Mouse (Mus musculus) gastrocnemius, adult 8-10 months (tissue): ENCODE measurements around the gene Cox15. TPM values are rescaled to one million over a fixed set of nuclear protein-coding genes. Genes with fewer than 3 reads are reported as not detected.

Experiments used
- DNase-seq, 2 experiments: peaks; one replicate each; pipeline ENCODE4 v3.0.0; 2022; ENCODE audit warnings: low spot score in 2 of 2
- total RNA-seq, 4 experiments: library from RNA; stranded (reverse); gene quantifications; 2 replicates each; pipeline ENCODE4 v1.2.4; 2022

The Cox15 gene
- total RNA-seq, 4 experiments from 2014 or later, result 11.2 to 15.1 (median 13.3) TPM

DNA sequence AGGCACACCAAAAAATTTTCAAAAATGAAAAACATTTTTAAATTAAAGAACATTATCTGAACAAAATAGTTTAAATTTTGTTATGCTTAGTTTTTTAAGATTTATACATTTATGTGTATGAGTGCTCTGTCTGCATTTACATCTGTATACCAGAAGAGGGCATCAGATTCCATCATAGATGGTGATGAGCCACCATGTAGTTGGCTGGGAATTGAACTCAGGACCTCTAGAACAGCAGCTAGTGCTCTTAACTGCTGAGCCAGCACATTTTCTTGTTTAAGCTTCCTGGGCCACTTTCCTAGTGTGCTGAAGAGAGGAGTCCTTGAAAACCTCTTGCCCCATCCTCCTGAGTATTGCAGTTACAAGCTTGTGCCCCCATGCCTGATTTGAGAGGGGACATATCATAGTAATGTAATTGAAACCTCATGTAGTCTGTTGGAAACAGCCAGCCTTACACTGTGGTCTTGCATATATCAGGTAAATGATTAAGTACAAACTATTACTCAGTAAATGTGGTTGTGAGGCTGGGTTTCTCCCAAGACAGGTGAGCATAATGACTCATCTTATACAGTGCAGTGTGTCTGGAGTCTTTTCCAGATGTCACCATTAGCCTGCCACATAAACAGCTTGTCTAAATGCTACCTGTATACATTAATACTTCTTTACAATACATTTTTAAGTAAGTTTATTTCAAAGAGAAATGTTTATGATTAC, 8.9 kb upstream of the Cox15 start:
- no peak for DNase-seq

DNA sequence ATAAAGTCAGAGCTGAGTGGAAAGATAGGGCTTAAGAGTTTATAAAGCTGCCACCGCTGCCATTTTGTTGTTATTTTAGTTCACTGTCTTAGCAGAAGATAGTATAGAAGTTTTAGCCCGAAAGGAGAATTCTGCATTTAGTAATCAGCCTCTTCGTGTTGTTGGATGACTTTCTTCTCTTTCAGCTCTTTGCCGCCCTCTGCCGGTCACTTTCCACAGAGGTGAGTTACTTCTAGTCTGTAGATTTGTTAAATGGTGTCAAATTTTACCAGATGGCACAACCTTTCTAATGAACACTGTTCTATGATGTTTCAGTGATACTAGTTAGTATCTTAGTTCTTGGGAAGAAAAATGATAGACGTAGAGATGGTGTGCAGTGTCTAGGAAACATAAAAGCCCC, 7.7 kb upstream of the Cox15 start:
- peak; percentile 41 to 54 for DNase-seq

DNA sequence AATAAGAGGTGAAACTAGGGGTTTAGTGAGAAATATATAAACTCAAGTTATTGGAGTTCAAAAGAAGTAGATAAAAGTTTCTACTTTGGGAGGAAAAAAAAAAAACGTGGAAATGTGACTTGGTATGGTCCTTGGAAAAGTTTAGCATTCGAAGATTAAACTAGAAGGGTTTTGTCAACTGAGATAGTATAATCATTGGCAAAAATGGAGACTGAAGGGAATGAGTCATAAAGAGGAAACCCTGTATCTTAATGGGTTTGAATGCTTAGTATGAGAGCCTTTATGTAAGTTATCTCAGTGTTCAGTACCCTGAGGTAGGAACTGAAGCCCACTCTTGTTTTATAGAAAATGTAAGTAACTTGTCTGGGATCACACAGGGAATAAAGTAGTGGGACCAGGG, 2.1 kb upstream of the Cox15 start:
- no peak for DNase-seq

DNA sequence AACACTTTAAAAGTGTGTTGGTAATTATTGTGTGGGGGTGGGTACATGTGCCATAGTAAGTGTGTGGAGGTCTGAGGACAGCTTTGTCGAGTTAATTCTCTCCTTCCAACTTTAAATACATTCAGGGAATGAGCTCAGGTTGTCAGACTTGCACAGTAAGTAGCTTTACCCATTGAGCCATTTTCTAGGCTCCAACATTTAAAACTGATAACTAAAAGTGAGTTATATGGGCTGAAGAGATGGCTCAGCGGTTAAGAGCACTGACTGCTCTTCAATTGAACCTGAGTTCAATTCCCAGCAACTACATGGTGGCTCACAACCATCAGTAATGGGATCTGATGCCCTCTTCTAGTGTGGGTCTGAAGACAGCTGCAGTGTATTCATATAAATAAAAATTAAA, 1.4 kb upstream of the Cox15 start:
- DNase-seq, result no peak

DNA sequence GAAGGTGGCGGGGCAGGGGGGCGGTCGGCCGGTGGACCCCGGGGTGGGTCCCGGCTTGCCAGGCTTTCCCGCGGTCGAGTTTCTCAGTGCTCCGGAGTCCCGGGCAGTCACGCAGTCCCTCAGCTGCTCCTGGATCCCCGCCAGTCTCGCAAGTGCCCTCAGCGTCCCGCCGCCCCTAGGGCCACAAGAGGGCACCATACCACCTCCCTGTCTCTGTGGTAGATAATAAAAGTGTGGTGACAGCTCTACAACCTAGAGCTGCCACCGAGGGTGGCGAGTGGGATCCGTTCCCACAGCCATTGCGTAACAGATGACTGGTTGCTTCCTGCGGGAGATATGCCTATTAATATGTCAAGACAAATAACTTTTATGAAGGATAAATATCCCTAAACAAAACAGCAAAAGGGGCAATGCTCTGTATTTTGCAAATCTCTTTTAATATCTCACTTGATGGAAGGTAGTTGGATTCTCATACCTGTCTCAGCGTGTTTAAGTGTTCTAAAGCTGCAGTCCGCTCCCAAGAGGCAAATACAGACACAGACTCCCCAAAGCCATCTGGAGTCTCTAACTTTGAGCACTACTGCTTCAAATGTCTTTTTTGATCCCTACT, 531 bp upstream of the Cox15 start:
- DNase-seq, result peak; percentile 87 to 92

- no peak for DNase-seq
Measured at GRCm38 (mm10) chr19:43750008-43750407, 2.8 kb downstream of the Cox15 start.

DNA sequence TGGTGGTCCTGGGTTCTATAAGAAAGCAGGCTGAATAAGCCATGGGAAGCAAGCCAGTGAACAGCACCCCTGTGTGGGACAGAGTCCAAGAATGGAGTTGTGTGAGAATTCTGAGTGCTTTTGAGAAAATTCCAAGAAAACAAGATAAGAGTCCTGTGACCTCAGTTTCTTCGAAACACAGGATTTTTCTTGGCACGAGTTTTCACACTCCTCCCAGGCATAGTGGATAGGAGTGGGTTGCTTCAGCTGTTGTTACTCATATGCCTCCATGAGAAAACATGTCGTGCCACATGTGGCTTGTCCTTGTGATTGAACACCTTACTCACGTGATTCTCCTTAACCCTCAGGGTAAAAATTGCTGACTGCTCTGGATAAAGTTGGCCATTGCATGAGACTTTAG, 4.9 kb downstream of the Cox15 start:
- no peak for DNase-seq

- no peak for DNase-seq
Measured at GRCm38 (mm10) chr19:43745740-43746139, 7.1 kb downstream of the Cox15 start.

- DNase-seq, result no peak
Measured at GRCm38 (mm10) chr19:43743401-43743800, 9.4 kb downstream of the Cox15 start.

GRCm38 (mm10) chr19:43738409-43738808, 14.4 kb downstream of the Cox15 start:
- no peak for DNase-seq

DNA sequence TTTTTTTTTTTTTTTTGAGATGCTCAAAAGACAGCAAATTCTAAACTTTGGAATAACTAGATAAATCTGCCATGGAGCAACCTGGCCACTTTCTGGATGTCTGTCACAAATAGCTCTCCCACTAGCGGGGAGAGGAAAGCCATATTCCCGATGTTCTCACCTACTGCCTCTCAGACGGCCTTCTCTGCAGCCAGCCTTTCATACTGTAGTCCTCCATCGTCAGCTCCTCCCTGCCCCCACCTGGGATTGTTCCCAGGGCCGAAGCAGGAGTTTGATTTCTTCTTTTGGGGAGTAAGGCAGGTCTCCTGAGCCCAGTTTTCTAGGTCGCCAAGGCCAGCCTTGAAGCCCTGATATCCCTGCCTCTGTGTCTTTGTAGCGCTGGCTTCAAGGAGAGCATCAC, 21.6 kb downstream of the Cox15 start:
- no peak for DNase-seq

- DNase-seq, result no peak
Measured at GRCm38 (mm10) chr19:43730037-43730428, 22.8 kb downstream of the Cox15 start.

DNA sequence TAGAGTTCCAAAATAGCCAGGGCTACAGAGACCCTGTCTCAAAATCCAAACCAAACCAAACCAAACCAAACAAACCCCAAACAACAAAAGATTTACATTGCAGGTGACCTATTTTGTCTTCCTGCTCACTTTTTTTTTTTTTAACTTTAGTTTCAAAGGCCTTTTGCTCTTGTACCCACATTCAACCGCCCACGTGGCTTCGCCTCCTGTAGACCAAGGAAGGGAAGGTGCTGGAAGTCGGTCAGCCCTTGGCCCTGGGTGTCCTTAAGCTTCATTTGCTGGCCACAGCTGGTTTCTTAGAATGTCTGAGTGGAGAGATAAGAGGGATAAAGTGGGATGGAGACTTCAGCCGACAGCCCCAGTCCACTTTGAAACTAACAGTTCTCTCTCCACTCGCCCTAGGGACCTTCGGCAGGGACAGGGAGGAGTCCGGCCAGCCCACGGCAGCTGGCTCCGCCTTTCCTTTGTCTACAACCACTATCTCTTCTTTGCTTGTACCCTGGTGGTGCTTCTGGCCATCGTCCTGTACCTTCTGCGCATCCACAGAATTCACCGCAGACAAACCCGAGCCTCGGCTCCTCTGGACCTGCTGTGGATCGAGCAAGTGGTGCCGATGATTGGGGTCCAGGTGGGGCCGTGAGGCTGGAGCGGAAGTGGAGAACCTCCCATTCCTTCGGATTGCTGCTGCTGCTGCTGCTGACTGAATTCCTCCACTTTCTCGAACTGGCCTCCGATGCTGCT, 23.3 kb downstream of the Cox15 start:
- DNase-seq, result no peak

- DNase-seq, result no peak
Measured at GRCm38 (mm10) chr19:43726510-43727146, 26.2 kb downstream of the Cox15 start.

- DNase-seq, result no peak
Measured at GRCm38 (mm10) chr19:43724821-43725220, 28.0 kb downstream of the Cox15 start.

GRCm38 (mm10) chr19:43724194-43724593, 28.6 kb downstream of the Cox15 start:
- no peak for DNase-seq

GRCm38 (mm10) chr19:43723501-43723900, 29.3 kb downstream of the Cox15 start:
- DNase-seq, result no peak

DNA sequence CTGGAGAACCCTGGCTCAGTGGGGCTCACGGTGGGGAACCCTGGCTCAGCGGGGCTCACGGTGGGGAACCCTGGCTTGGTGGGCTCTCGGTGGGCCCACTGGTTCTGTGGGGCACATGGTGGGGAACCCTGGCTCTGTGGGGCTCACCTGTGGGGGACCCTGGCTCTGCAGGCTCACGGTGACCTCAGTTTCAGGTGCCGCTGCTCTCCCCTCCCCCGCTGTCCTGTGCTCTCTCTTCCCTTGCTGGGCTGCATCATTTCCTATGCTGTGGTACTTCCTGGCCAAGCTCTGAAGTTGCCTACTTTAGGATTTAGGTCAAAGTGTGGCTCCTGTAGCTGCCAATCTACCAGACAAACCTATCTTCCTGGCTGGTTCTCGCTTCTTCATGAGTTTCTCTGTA, 29.9 kb downstream of the Cox15 start:
- DNase-seq, result no peak

GRCm38 (mm10) chr19:43720061-43720460, 32.7 kb downstream of the Cox15 start:
- DNase-seq, result no peak

GRCm38 (mm10) chr19:43711971-43712370, 40.8 kb downstream of the Cox15 start:
- DNase-seq, result no peak

DNA sequence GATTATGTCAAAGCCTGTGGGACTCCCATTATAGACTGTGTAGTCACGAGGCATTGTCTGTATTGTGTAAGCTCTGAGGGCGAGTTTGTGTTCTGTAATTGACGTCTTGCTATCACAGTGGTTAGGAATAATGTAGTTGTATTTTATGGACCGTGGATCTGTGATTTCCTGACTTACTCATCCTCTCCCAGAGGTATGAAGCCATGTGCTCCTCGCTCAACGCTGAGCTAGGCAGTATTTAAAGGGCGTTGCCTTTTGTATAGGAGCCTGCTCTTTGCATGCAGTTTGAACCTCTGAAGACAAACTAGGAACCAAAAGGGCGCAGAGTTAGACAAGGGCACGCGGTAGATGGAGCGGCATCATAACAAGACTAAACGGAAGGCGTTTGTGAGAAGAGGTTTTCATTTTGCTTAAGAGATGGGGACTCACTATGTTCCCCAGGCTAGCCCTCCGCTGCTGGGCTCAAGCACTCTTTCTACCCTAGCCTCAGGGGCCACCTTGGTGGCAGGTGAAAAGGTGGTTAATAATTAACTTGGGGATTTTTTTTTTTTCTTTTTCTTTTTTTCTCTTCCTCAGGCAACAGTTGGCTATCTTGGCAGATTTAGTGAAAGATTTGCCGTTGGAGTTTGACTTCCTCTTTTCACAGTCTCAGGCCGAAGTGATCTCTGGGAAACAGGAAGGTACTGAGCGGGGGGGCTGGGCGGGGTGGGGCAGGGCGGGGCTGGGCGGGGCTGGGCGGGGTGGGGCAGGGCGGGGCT, 41.5 kb downstream of the Cox15 start:
- no peak for DNase-seq
